In genomic region chr15:77833731-77834130, GRCm38 (mm10) we compare ENCODE assay signal across 11 mouse cellular contexts. TPM values are rescaled to one million over a fixed set of nuclear protein-coding genes. Genes with fewer than 3 reads are reported as not detected.
DNase-seq lines count a peak whose midpoint lies in the region; ATAC-seq and TF ChIP-seq lines count a peak whose summit lies in the region.
"Had no signal": no experiment of that assay in that cellular context is flagged by ENCODE, and none has a peak within 500 bp of the region (broad histone marks: within the 10 kb centered on the region; RNA-seq: fewer than 3 reads in every experiment).

No protein-coding gene starts in this region.

- peak overlapping the region; percentile 52; the same call in 1 of the 2 replicates for H3K27ac ChIP-seq in kidney, postnatal 0 days
- peak overlapping the region; percentile 39; the same call in 1 of the 2 replicates for H3K27ac ChIP-seq in embryonic facial prominence, embryonic 15.5 days (replicated peaks)
- peak overlapping the region; percentile 85 for H3K27ac ChIP-seq in liver, postnatal 0 days (ENCODE audit: low read depth)
- no peak overlapping the region for H3K27ac ChIP-seq in left cerebral cortex, adult 2 months

- no peak overlapping the region for H3K4me2 ChIP-seq in kidney, postnatal 0 days (ENCODE audit: low read length)
- no peak overlapping the region for H3K4me2 ChIP-seq in embryonic facial prominence, embryonic 15.5 days (replicated peaks)
- peak overlapping the region; percentile 19; the same call in 1 of the 2 replicates for H3K4me2 ChIP-seq in liver, postnatal 0 days (ENCODE audit: low read depth, low read length)

- H3K9ac ChIP-seq in kidney, postnatal 0 days (ENCODE audit: low read depth, low read length) = 0 out of 2 replicates have a peak overlapping the region, but pooled peaks have one; percentile 3
- no peak overlapping the region for H3K9ac ChIP-seq in embryonic facial prominence, embryonic 15.5 days
- no peak overlapping the region for H3K9ac ChIP-seq in liver, postnatal 0 days (replicated peaks)

- DNase-seq in cerebellum, adult 9-11 months = peak; percentile 21
- no peak for DNase-seq in cerebellum, adult 8-10 months
- DNase-seq in kidney, postnatal 0 days (ENCODE audit: low spot score) = no peak
- DNase-seq in kidney, adult 8-10 months = no peak
- no peak for DNase-seq in liver, postnatal 0 days
- DNase-seq in left cerebral cortex, adult 2 months (ENCODE audit: extremely low spot score in 1 of 2, low spot score in 2 of 2) = no peak
- no peak for DNase-seq in urinary bladder, postnatal 14 days (ENCODE audit: low spot score)
- DNase-seq: gastrocnemius, postnatal 25 days; kidney, adult 9 months had no signal

- 0 out of 2 replicates have a peak, but pooled peaks cover 3% of the 10 kb centered on the region for H3K36me3 ChIP-seq in kidney, postnatal 0 days (ENCODE audit: insufficient read depth, low read length)
- H3K36me3 ChIP-seq in embryonic facial prominence, embryonic 15.5 days = no peaks in the 10 kb centered on the region
- peaks cover 6% of the 10 kb centered on the region for H3K36me3 ChIP-seq in liver, postnatal 0 days (replicated peaks; ENCODE audit: insufficient read depth, low read length)

- TF ChIP-seq CTCF in kidney, postnatal 0 days (IDR thresholded peaks at IDR 0.05; ENCODE audit: low read depth) = no peak
- no peak for TF ChIP-seq CTCF in liver, postnatal 0 days (IDR thresholded peaks at IDR 0.05; ENCODE audit: low read depth)
- no peak for TF ChIP-seq CTCF in left cerebral cortex, adult 2 months (IDR thresholded peaks at IDR 0.05)

- peaks cover 68% of the 10 kb centered on the region for H3K4me1 ChIP-seq in kidney, postnatal 0 days (replicated peaks; ENCODE audit: insufficient read depth, low read length)
- H3K4me1 ChIP-seq in embryonic facial prominence, embryonic 15.5 days = peaks cover 69% of the 10 kb centered on the region
- peaks cover 94% of the 10 kb centered on the region for H3K4me1 ChIP-seq in liver, postnatal 0 days (ENCODE audit: insufficient read depth)

- H3K4me3 ChIP-seq in kidney, postnatal 0 days (replicated peaks; ENCODE audit: low read depth, low read length) = no peak overlapping the region
- H3K4me3 ChIP-seq in embryonic facial prominence, embryonic 15.5 days (replicated peaks) = no peak overlapping the region
- no peak overlapping the region for H3K4me3 ChIP-seq in liver, postnatal 0 days (ENCODE audit: low read depth, low read length)
- no peak overlapping the region for H3K4me3 ChIP-seq in left cerebral cortex, adult 2 months

- no peak for TF ChIP-seq EP300 in liver, postnatal 0 days (IDR thresholded peaks at IDR 0.05; ENCODE audit: low read depth)

- 73% methylated on average over 6 of the region's 6 CpGs for WGBS in kidney, postnatal 0 days
- WGBS in embryonic facial prominence, embryonic 15.5 days = 74% methylated on average over 6 of the region's 6 CpGs
- 65% methylated on average over 6 of the region's 6 CpGs for WGBS in liver, postnatal 0 days (ENCODE audit: insufficient replicate concordance)

- ATAC-seq in kidney, postnatal 0 days (replicated peaks; ENCODE audit: low FRiP score, low read depth) = no peak
- ATAC-seq in embryonic facial prominence, embryonic 15.5 days (ENCODE audit: insufficient number of reproducible peaks, low FRiP score, low TSS enrichment, low read depth) = no peak
- ATAC-seq in liver, postnatal 0 days = no peak
- ATAC-seq: midbrain, embryonic 16.5 days had no signal

- intact Hi-C loops in left cerebral cortex, adult 2 months (cut with DNase I) = no loop called here

- H3K9me3 ChIP-seq in kidney, postnatal 0 days (replicated peaks; ENCODE audit: low read length) = no peaks in the 10 kb centered on the region
- H3K9me3 ChIP-seq in embryonic facial prominence, embryonic 15.5 days (replicated peaks) = no peaks in the 10 kb centered on the region
- no peaks in the 10 kb centered on the region for H3K9me3 ChIP-seq in liver, postnatal 0 days (ENCODE audit: low read length)

- H3K27me3 ChIP-seq in kidney, postnatal 0 days (ENCODE audit: insufficient read depth, low read length) = no peaks in the 10 kb centered on the region
- H3K27me3 ChIP-seq in embryonic facial prominence, embryonic 15.5 days = no peaks in the 10 kb centered on the region
- H3K27me3 ChIP-seq in liver, postnatal 0 days (ENCODE audit: insufficient read depth, low read length) = no peaks in the 10 kb centered on the region

RNA-seq across cellular contexts. Expression of gene Myh9, which starts 8.2 kb away (rescaled TPM):
- 52.9 and 57.2 TPM in 2 replicates for polyA plus RNA-seq in kidney, postnatal 0 days (2015; fragmentation: Nextera tagmentation; extraction: Ambion mirVana)
- 41.1 and 41.7 TPM in 2 replicates for polyA plus RNA-seq in embryonic facial prominence, embryonic 15.5 days (2015; fragmentation: Nextera tagmentation; extraction: Ambion mirVana)
- 17.7 and 22.4 TPM in 2 replicates for polyA plus RNA-seq in liver, postnatal 0 days (2015; fragmentation: Nextera tagmentation; extraction: Ambion mirVana)
- total RNA-seq in left cerebral cortex, adult 2 months (2021) = 10 to 100 TPM; 81.2 to 91.4 TPM
